Mouse (Mus musculus): Measurements from ENCODE around the gene Zbtb20. TPM values are rescaled to one million over a fixed set of nuclear protein-coding genes. Genes with fewer than 3 reads are reported as not detected.

Zbtb20 gene
- total RNA-seq, 4 experiments from 2014 or later: 253 to 310 (median 284) TPM

DNA sequence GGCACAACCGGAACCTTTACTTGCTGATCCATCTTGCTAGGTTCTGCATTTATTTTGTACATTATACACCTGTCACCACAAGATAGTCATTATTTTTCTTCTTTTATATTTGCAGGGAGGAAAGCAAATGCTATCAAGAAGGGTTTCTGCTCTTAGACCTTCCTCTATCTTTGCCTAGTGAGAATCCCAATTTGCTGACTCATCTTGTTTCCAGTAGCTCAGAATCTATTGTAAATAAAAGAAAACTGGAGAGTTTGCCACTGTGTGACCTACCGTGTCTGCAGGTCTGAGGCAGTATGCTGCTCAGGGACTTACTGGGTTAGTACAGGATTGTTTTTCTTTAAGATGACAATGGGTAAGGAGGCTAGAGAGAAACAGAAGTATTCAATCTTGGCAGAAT lies 812.3 kb downstream of the Zbtb20 start:
- DNase-seq (ENCODE audit: low spot score in 2 of 2): no peak

DNA sequence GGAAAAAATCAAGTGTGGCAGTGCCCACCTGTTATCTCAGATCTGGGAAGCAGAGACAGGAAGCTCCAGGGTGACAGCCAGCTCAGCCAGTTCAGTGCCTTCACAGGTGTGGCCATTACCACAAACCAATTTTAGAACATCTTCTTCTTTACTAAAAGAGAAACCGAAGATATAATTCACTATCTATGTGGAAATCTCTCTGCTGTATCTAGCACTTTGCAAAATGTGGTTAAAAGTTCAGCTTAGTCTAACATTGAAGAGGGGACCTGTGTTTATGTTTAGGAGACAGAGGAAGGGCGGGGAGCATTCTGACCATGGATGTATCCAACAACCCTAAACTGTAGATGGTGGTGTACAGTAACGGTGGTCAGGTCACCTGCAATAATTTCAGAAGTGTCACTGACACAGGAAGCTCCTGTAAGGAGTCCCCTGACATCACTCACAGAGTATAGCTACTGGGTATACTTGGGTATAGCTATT lies 814.6 kb downstream of the Zbtb20 start:
- no peak for DNase-seq (ENCODE audit: low spot score in 2 of 2)

DNA sequence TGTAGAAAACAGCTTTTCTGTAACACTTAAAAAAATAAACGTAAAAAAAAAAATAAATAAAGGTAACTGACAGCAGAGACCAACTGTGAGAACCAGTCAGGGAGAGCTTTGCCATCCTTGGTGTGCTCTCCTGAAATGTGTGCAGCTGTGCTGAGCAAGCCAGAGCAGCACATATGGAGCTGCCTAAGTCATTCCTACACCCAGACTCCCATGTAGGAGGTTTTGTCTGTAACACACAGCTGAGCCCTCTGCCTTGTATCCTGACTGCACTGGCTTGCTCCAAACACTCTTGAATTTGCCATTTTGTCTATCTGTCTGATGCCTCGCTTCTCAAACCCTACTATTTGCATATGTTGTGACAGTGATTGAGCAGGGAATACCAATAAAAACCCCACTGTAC lies 815.2 kb downstream of the Zbtb20 start:
- DNase-seq (ENCODE audit: low spot score in 2 of 2): peak in 1 of 2 experiments; percentile 16

DNA sequence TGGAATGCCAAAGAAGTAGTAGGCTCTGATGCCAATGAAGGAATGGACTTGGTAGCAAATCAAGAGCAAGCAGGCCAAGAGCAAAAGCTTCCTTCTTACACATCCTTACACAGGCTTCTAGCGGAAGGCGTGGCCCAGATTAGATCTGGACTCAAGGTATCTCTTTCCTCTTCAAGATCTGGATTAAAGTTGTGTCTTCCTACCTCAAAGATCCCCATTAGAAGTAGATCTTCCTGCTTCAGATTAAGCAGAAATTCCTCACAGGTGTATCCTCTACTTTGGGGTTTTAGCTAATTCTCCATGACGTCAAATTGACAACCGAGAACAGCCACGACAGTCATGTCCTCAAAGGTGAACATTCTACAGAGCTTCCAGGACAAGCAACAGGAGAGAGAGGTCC lies 816.1 kb downstream of the Zbtb20 start:
- no peak for DNase-seq (ENCODE audit: low spot score in 2 of 2)

Small RNAs within 50 kb of the gene (microRNA-seq; reads per million reads assigned to microRNA genes)
- gene Mir568: 0 reads per million in 2 experiments

Data from layer of hippocampus, adult 8-10 months (tissue).